Mouse (Mus musculus): ENCODE data around the gene Itgb5. TPM values are rescaled to one million over a fixed set of nuclear protein-coding genes. Genes with fewer than 3 reads are reported as not detected.

The Itgb5 gene
- total RNA-seq, 2 experiments from 2014 or later: 40.2 to 40.5 TPM

DNA sequence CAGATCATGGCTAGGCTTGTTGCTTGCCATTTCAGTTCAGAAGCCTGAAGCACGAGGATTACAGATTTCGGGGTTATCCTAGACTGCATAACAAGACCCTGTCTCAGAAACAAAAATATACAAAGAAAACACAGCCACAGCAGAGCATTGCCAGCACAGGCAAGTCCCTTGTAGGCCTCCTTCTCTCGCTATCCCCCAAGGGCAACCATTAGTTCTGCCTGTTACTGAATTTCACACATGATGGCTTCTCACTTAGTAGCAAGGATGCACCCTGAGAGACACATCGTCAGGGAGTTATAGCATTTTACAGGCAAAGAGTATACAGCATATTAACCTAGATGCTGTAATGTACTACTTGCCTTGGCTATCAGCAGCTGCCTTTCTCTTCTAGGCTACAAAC is 78.8 kb downstream of the Itgb5 start:
- no peak overlapping the region for H3K4me3 ChIP-seq
- TF ChIP-seq CTCF (conservative IDR thresholded peaks at IDR 0.05): no peak
- H3K27ac ChIP-seq: no peak overlapping the region
- DNase-seq (ENCODE audit: low spot score in 2 of 2): no peak

DNA sequence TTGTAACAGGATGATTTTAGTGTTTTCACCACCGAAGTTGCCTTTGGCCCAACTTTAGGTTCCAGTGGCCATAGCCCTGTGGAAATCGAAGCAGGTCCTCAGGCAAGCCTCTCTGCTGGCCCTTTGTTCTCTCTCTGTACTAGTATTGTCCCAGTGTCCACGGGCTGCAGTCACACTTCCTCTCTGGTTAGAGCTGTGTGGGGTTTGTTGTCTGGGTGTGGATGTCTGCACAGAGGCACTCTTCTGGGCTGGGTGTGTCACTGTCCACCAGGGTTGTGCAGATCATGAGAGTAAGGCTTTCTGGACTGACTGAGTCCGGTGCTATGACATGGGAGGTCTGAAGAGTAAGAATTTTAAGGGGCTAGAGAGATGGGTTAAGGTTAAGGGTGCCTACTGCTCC is 85.5 kb downstream of the Itgb5 start:
- TF ChIP-seq CTCF (conservative IDR thresholded peaks at IDR 0.05): no peak
- peak overlapping the region; percentile 57; the same call in 1 of the 2 replicates for H3K27ac ChIP-seq
- DNase-seq (ENCODE audit: low spot score in 2 of 2): no peak
- H3K4me3 ChIP-seq: no peak overlapping the region

DNA sequence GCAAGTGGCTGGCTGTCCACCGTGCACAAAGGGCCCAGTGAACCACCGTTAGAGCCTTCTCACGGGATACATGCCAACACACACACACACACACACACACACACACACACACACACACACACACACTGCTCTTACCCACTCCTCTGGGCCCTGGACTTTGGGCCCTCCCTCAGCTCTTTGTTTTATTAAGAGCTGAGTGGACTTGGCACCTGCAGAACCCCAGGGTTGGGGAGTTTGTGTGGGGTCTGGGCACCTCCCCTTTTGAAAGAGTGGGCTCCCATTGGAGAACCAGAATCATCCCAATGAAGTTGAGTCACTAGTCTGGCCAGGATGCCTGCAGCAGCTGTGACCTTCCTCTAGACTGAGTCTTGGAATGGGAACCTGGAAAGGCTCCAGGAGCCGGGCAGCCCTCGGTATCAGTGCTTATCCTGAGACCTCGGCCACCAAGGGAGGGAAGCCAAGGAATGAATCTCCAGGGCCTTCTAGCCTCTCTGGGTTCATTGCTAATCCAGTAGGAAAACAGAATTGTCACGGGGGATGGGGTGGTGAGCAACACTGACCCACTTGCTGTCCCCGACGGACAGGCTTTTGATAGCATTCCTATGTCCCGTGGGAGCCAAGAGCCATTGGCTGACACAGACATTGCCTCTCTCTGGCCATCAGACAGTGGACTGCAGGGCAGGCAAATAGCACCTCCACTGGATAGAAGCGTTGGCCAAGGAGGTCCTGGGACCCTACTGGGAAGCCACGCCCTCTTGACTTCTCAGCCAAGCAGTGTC is 87.2 kb downstream of the Itgb5 start:
- no peak for TF ChIP-seq CTCF (conservative IDR thresholded peaks at IDR 0.05)

DNA sequence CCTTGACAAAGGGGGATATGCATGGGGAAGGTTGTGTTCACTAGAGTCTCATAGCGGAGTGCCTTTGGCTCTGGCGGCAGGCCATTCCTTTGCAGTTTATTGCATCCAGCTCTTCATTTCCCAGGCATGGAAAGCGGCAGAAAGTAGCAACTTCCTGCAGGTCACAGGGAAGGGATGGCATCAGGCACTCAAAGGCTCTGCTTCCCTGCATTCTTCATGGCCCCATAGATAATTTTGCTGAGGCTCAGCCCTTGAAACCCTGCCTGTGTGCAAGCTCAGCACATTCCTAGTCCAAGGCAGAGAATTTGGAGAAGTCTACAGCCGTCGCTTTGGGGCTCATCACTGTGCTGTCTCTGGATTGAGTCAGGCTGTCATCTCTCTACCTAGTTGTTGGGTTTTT is 87.9 kb downstream of the Itgb5 start:
- no peak for TF ChIP-seq CTCF (conservative IDR thresholded peaks at IDR 0.05)
- H3K27ac ChIP-seq: peak overlapping the region; percentile 9; the same call in 1 of the 2 replicates
- no peak for DNase-seq (ENCODE audit: low spot score in 2 of 2)
- H3K4me3 ChIP-seq: no peak overlapping the region

More for the DNA sequence above, 87.2 kb downstream of the Itgb5 start:
- no peak for DNase-seq (ENCODE audit: low spot score in 2 of 2)
- Histone ChIP-seq H3K27ac (peak overlapping the region; percentile 9; the same call in 1 of the 2 replicates), H3K4me3 (no peak overlapping the region)

DNA sequence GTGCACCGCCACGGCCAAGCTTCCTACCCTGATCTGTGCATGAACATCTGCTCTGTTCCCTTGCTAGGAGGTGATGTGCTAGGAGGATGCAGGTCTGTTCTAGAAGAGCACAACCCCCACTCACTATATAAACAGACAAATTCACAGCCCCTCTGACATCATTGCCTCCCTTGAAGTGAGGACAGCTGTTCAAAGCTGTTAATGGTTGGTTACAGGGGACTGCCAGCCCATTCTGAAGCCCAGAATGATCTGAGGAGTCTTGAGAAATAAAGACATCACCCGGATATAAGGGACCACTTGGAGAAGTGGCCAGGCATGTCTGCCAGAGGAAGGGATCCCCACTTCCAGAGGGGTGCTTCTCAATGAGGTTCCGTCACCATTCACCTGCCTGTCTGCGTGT is 88.5 kb downstream of the Itgb5 start:
- Histone ChIP-seq H3K27ac (no peak overlapping the region), H3K4me3 (no peak overlapping the region)
- no peak for TF ChIP-seq CTCF (conservative IDR thresholded peaks at IDR 0.05)
- DNase-seq (ENCODE audit: low spot score in 2 of 2): no peak

DNA sequence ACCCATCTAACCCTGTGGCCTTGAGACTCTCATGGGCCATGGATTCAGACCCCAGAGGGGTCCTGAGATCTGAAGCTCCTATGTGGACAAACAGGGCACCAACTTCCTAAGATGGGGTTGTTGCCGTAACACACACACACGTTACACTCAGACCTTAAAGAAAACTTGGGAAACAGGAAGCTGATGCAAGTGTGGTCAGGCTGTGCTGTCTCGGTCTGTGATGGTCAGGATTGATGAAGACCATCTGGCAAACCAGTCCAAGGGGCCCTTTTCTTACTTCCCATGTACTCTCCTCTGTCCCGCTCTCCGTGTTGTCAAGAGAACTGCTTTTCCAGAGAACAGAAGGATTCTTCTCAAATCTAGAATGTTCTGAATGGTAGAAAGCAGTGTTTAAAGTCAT is 92.0 kb downstream of the Itgb5 start:
- Histone ChIP-seq H3K4me3 (no peak overlapping the region), H3K27ac (peak overlapping the region; percentile 36; the same call in 1 of the 2 replicates)
- TF ChIP-seq CTCF (conservative IDR thresholded peaks at IDR 0.05): no peak
- no peak for DNase-seq (ENCODE audit: low spot score in 2 of 2)

DNA sequence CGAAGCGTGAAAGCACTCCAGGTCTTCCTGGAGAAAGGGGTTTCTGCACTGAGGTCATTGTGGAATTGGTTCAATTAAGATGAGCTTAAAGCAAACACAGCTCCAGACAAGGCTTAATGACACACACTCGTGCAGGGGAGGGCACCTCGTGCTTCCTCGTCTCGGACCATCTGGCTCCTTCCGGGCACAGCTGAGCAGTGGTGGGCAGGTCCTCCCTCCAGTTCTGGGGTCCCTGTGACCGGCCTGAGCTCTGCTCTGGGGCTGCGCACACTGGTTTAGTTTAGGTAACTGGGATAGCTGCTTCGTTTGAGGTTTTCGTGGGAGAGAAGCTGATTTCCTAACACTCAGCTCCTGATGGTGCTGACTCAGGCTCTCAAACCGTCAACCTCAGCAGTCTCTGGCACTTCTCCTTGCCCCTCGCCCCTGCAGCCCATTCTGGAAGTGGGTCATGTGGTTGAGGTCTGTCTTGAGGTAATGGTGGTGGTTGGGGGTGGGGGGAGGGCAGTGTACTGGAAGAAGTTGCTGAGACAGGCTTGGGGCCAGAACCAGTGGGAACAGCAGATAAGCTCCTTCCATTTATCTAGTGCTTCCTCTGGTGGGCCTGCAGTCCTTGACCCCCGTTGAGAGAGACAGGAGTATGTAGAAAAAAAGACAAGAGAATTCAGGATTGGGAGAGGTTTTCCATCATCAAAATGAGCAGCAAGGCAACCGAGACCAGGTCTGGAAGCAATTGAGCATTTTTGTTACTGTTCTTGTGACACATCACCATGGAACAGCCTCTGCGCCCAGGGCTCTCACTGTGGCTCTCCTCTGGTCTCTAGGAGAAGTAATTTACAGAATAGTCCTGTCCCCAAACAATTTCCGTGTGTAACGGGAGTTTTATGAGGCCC is 92.9 kb downstream of the Itgb5 start:
- peak overlapping the region; percentile 36; the same call in 1 of the 2 replicates for H3K27ac ChIP-seq
- TF ChIP-seq CTCF (conservative IDR thresholded peaks at IDR 0.05): no peak
- no peak for DNase-seq (ENCODE audit: low spot score in 2 of 2)

DNA sequence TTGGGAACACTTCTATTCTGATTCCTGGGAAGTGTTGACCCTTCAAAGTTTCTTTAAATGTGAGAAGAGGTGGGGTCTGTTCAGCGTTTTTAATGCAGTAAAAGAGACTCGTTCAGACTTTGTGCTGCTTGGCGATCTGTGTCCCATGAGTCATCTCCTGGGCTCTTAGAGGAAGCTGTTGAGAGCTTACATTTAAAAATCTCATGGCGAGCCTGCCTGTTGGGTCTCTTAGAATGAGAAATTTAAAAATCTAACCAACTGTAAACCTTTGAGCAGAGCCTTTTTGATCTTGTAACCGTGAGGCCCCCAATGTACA is 93.5 kb downstream of the Itgb5 start:
- no peak for DNase-seq (ENCODE audit: low spot score in 2 of 2)
- TF ChIP-seq CTCF (conservative IDR thresholded peaks at IDR 0.05): no peak
- H3K4me3 ChIP-seq: no peak overlapping the region
- H3K27ac ChIP-seq: peak overlapping the region; percentile 10; the same call in 1 of the 2 replicates

More for the DNA sequence above, 92.9 kb downstream of the Itgb5 start:
- H3K4me3 ChIP-seq: no peak overlapping the region

DNA sequence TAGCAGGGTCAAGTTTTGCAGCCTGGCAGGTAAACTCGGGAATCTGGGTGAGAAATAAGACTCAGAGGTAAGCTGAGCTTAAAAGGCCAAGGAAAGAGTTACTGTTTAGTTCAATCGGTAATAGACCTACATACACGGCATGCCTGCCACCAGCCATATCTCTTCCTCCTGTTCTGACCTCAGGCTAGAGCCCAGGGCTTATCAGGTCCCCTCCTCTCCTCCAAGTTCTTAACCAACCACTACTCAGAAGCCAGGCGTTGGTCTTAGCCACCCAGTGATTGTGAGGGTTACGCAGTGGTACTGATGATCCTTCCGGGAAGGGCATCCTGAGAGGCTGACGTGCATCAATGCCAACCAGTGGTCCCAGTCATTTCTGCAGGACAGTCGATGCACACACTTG is 94.3 kb downstream of the Itgb5 start:
- TF ChIP-seq CTCF (conservative IDR thresholded peaks at IDR 0.05): no peak
- Histone ChIP-seq H3K27ac (no peak overlapping the region), H3K4me3 (no peak overlapping the region)
- no peak for DNase-seq (ENCODE audit: low spot score in 2 of 2)

DNA sequence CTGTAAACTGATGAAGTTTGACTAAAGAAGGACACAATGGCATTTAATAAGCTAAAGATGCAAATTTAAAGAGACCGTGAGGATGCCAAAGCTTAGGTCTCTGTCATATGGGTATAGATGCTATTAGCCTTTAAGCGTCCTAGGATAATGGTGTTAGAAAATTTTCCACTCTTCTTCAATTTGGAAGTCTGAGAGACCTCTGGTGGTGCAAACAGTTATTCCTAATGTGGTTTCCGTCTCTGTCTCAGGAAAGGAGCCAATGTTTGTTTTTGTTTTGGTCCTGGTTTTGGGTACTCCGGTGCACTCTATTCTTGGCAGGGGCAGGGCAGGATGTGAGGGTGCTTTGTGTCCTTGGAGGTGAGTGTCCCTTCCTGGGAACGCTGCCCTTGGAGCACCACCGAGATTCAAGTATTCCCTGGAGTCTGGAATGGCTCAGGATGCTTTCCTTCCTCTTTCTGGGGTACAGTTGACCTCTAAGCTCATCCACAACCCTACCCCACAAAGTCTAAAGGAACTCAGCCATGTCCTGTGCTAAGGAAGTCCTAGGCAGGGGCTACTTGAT is 97.9 kb downstream of the Itgb5 start:
- no peak for DNase-seq (ENCODE audit: low spot score in 2 of 2)
- peak; percentile 66 for TF ChIP-seq CTCF (conservative IDR thresholded peaks at IDR 0.05)
- Histone ChIP-seq H3K4me3 (no peak overlapping the region), H3K27ac (no peak overlapping the region)

DNA sequence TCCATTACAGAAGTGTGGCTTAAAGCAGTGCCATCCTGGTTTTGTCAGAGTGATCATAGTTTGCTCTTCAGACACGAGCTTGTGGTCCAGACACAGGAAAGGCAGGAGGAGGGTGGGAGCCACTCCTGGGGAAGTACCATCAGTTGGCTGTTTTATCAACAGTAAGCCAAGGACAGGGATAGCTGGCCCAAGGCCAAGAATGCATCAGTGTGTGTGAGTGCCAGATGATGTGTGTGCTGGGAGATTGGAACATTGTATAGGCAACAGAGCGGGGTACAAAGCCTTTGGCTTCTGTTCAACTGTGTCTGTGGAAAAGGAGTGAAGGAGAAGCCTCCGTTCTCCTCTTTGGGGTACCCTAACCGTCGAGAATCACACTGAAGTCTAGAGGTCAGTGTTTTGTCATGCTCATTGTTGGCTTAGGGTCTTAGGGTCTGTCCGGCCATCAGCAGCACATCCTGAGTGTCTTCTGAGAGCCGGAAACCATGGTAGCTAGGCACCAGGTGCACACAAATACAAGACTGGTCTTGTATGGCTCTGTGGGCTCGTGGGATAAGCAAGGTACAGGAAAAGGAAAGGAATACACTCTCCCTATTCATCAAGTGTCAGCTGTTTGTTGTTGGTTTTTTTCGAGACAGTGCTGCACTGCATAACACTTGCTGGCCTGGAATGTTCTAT is 99.5 kb downstream of the Itgb5 start:
- H3K27ac ChIP-seq: peak overlapping the region; percentile 5; the same call in 1 of the 2 replicates
- no peak overlapping the region for H3K4me3 ChIP-seq
- DNase-seq (ENCODE audit: low spot score in 2 of 2): no peak
- TF ChIP-seq CTCF (conservative IDR thresholded peaks at IDR 0.05): no peak

DNA sequence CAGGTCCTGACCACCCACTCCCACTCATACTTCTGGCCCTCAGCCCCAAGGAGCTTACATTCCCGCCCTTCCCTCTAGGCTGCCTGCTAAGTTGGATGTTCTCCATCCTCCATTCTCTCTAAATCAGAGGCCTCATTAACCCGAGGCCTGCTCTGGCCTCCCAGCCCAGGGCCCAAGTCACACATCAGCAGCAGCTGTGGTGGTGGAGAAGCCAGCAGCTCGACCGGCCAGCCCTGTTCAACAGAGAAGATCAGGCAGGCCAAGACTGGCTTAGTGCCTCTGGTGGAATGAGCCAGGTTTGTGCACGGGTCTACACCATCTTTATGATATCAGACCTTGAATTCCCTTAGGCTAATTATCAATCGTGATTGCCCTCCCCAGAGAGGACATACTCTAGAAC is 101.3 kb downstream of the Itgb5 start:
- Histone ChIP-seq H3K4me3 (no peak overlapping the region), H3K27ac (no peak overlapping the region)
- no peak for DNase-seq (ENCODE audit: low spot score in 2 of 2)
- no peak for TF ChIP-seq CTCF (conservative IDR thresholded peaks at IDR 0.05)

DNA sequence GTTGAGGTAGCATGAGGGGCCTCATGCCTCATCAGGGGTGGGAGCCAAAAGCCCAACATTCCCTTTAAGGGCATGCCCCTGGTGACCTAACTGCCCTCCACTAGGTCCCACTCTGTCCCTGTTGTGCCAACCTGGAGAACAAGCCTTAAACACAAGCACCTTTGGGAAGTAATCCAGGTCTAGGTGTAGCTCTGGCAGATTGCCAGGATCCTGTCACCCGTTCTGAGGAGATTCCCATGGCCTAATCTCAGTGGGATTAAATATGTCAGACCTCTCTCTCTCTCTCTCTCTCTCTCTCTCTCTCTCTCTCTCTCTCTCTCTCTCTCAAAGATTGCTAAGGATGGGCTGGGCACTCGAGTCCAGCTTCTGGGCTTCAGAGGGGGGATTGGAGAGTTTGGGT is 102.2 kb downstream of the Itgb5 start:
- H3K27ac ChIP-seq: no peak overlapping the region
- H3K4me3 ChIP-seq: no peak overlapping the region
- no peak for DNase-seq (ENCODE audit: low spot score in 2 of 2)
- no peak for TF ChIP-seq CTCF (conservative IDR thresholded peaks at IDR 0.05)
